Mouse (Mus musculus) intestine, postnatal 0 days (tissue): ENCODE measurements around the gene Lbh. TPM values are rescaled to one million over a fixed set of nuclear protein-coding genes. Genes with fewer than 3 reads are reported as not detected.

Experiments used
- ATAC-seq: fragments of 200-750 bp; cut with Nextera tagmentation; 2 replicates; pipeline ENCODE4 v1.8.0; 2017; ENCODE audit warnings: mild to moderate bottlenecking, moderate TSS enrichment, moderate library complexity
- H3K27ac ChIP-seq: fragments of 300-500 bp; sonication (generic); 2 replicates; pipeline ENCODE4 v1.5.1; 2014; ENCODE audit warnings: mild to moderate bottlenecking, low read depth, low read length, moderate library complexity
- H3K27me3 ChIP-seq: fragments of 300-500 bp; sonication (generic); replicated peaks from 2 replicates; pipeline ENCODE4 v1.6.1; 2014; ENCODE audit warnings: low read length, mixed read lengths; ENCODE audit not compliant: control insufficient read depth, insufficient read depth
- H3K36me3 ChIP-seq: fragments of 300-500 bp; sonication (generic); 2 replicates; pipeline ENCODE4 v1.6.1; 2014; ENCODE audit warnings: mild to moderate bottlenecking, moderate library complexity; ENCODE audit not compliant: control insufficient read depth, insufficient read depth
- H3K4me1 ChIP-seq: fragments of 300-500 bp; sonication (generic); replicated peaks from 2 replicates; pipeline ENCODE4 v1.6.1; 2014; ENCODE audit warnings: antibody characterized with exemption, low read length, mixed read lengths; ENCODE audit not compliant: control insufficient read depth, insufficient read depth
- H3K4me2 ChIP-seq: fragments of 300-500 bp; sonication (generic); replicated peaks from 2 replicates; pipeline ENCODE4 v1.6.1; 2014; ENCODE audit warnings: low read depth, mild to moderate bottlenecking, moderate library complexity
- H3K4me3 ChIP-seq: fragments of 300-500 bp; sonication (generic); 2 replicates; pipeline ENCODE4 v1.5.1; 2014; ENCODE audit warnings: low read depth, low read length
- H3K9ac ChIP-seq: fragments of 300-500 bp; sonication (generic); 2 replicates; pipeline ENCODE4 v1.6.1; 2014; ENCODE audit warnings: mild to moderate bottlenecking, low read depth, low read length
- H3K9me3 ChIP-seq: fragments of 300-500 bp; sonication (generic); 2 replicates; pipeline ENCODE4 v1.6.1; 2016; ENCODE audit warnings: mixed run types; ENCODE audit not compliant: control insufficient read depth
- CTCF ChIP-seq: sonication (generic); IDR thresholded peaks from 2 replicates; pipeline ENCODE4 v1.5.1; 2016; ENCODE audit warnings: low read depth, mild to moderate bottlenecking, control low read depth, antibody characterized with exemption, moderate library complexity
- WGBS: fragments of 180-500 bp; shearing (Covaris S2); extraction: QIAGEN DNeasy Blood & Tissue Kit; methylation state at CpG from one replicate; pipeline ENCODE4 v1.1.7; 2014; 5-methylcytosine and 5-hydroxymethylcytosine counted together
- polyA plus RNA-seq: library from polyadenylated mRNA; unstranded; fragments of >200 nt; fragmentation: Nextera tagmentation; extraction: Ambion mirVana; gene quantifications from 2 replicates; pipeline ENCODE4 v1.2.1, GENCODE M21; 2015

Gene Lbh
- polyA plus RNA-seq, 1 experiment from 2014 or later = 11.1 TPM

DNA sequence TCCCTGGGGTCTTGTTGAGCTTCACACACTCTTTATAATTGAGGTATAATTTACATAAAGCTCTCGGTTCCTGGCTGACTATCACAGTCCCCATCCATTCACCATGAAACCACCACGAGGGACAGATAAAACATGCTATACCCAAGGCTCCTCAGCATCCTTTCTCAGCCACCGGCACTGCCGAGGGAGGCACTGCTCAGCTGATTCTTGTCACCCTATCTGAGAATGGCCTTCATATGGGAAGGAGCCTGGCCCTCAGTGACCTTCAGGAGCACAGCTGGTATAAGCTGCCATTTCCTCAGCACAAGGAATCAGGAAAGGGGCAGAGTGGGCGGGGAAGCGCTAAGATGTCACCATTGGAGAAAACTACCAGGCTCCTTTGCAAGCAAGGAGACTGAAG, 33.2 kb downstream of the Lbh start:
- Histone ChIP-seq H3K27me3 (no peaks in the 10 kb centered on the region), H3K4me2 (no peak overlapping the region)
- ATAC-seq = no peak

DNA sequence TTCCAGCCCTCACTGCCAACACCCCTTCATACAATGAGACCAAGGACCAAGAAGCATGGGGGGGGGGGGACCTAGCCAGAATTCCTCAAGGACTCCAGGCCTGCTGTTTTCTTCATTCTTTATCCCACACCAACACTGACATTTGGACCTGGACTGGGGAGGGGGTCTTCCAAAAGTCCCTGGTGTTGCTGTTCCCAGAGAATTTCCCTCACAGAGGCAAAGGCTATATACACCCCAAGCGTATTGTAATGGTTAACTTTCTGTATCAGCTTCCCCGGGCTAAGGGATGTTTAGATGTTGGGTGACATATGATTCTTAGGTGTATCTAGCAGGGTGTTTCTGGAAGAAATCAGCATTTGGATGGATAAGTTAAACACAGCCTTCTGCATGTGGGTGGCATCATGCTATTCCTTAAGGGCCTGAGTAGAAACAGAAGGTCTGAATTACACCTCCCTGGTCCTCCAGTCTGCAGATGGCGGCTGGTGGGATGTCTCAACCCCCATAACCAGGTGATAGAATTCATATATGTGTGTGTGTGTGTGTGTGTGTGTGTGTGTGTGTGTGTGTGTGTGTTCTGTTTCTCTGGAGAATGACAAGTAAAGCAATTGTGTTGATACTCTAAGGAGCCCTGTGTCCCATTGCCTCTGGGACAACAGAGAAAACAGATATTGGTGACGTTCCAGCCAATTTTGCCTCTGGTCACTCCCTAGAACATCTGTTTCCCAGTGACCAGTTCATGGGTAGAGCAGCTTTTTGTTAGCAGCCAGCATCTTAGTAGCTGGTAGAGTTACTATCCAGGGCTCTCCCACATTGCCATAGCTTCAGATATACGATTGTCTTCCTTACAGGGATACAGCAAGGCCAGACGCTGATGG, 35.9 kb downstream of the Lbh start:
- no peak for ATAC-seq
- 79% methylated on average over 6 of the region's 6 CpGs for WGBS

More for the DNA sequence above, 33.2 kb downstream of the Lbh start:
- no peak overlapping the region for H3K4me3 ChIP-seq
- H3K9ac ChIP-seq = no peak overlapping the region
- H3K4me1 ChIP-seq = 0 out of 2 replicates have a peak, but pooled peaks cover 3% of the 10 kb centered on the region
- no peaks in the 10 kb centered on the region for H3K36me3 ChIP-seq
- no peaks in the 10 kb centered on the region for H3K9me3 ChIP-seq
- no peak overlapping the region for H3K27ac ChIP-seq
- TF ChIP-seq CTCF = no peak
- 78% methylated on average over 6 of the region's 6 CpGs for WGBS

DNA sequence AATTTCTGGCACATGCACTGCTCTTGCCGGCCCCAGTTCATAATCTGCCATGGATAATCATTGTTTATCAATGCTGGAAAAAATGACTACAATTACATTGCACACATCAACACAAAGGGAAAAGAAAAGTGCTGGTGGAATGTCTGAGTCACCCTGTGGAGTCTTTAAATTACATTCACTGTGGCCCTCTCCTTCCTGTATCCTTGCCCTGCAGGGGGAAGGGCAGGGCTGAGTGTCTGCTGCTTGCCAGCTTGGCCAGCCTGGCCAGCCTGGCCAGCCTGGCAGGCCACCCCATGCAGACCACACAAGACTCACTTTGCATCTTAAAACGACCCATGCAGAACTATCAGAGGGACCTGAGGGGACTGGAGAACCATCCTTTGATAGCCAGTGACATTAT, 37.4 kb downstream of the Lbh start:
- ATAC-seq = 0 out of 2 replicates have a peak, but pooled peaks have one; percentile 25
- WGBS = 42% methylated on average over 2 of the region's 2 CpGs
- Histone ChIP-seq H3K9me3 (no peaks in the 10 kb centered on the region), H3K4me3 (no peak overlapping the region), H3K4me1 (peaks cover 7% of the 10 kb centered on the region; the same call in 1 of the 2 replicates), H3K9ac (no peak overlapping the region), H3K4me2 (no peak overlapping the region), H3K27me3 (no peaks in the 10 kb centered on the region), H3K36me3 (no peaks in the 10 kb centered on the region), H3K27ac (no peak overlapping the region; the same call in 1 of the 2 replicates)
- TF ChIP-seq CTCF = no peak

More for the DNA sequence above, 35.9 kb downstream of the Lbh start:
- Histone ChIP-seq H3K27me3 (no peaks in the 10 kb centered on the region), H3K9ac (no peak overlapping the region), H3K27ac (no peak overlapping the region), H3K4me1 (peaks cover 7% of the 10 kb centered on the region; the same call in 1 of the 2 replicates), H3K9me3 (no peaks in the 10 kb centered on the region), H3K4me3 (no peak overlapping the region), H3K4me2 (no peak overlapping the region), H3K36me3 (no peaks in the 10 kb centered on the region)
- TF ChIP-seq CTCF = no peak

DNA sequence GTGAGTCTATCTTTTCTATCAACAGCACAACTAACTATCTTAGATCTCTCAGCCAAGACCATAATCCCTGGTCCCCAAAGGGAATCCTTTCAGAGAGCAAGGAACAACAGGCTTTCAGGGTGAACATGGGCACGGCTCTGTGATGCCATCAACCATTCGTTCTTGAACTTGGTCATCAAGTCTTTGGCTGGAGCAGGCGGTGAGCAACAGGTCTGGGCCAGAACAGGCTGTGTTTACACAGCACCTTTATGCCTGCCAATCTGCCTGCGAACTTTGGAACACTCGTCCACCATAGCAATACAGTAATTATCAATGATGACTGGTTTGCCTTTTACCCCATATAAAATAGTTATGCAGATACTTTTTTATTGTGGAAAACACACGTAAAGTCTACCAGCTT, 38.9 kb downstream of the Lbh start:
- Histone ChIP-seq H3K27me3 (no peaks in the 10 kb centered on the region), H3K27ac (peak overlapping the region; percentile 50; the same call in 1 of the 2 replicates), H3K9me3 (no peaks in the 10 kb centered on the region), H3K4me1 (peaks cover 7% of the 10 kb centered on the region; the same call in 1 of the 2 replicates), H3K9ac (no peak overlapping the region), H3K36me3 (no peaks in the 10 kb centered on the region), H3K4me3 (no peak overlapping the region), H3K4me2 (no peak overlapping the region)
- no peak for TF ChIP-seq CTCF
- ATAC-seq = peak; percentile 92
- WGBS = 39% methylated on average over 6 of the region's 6 CpGs

DNA sequence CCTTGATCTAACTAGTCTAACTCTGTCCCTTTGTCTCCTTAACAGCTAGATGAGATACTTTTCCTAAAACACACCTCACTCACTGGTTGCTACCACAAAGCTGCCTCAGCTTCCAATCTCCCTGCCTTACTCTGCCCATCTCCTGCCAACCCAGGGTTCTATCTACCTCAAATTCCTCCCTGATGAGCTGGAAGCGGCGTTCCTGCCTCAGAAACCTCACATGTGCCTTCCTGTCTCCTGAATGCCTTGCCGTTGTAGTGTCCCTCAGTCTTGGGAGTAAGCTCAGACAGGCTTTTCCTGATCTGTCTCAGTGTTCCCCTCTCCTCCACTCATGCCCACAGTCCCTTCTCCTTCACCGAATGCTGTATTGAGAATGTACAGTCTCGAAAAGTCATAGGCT, 40.8 kb downstream of the Lbh start:
- 87% methylated on average over 5 of the region's 5 CpGs for WGBS
- Histone ChIP-seq H3K4me1 (peaks cover 7% of the 10 kb centered on the region; the same call in 1 of the 2 replicates), H3K36me3 (no peaks in the 10 kb centered on the region), H3K27me3 (no peaks in the 10 kb centered on the region), H3K27ac (no peak overlapping the region), H3K9me3 (no peaks in the 10 kb centered on the region), H3K4me2 (no peak overlapping the region), H3K4me3 (no peak overlapping the region), H3K9ac (no peak overlapping the region)
- no peak for TF ChIP-seq CTCF
- ATAC-seq = no peak

DNA sequence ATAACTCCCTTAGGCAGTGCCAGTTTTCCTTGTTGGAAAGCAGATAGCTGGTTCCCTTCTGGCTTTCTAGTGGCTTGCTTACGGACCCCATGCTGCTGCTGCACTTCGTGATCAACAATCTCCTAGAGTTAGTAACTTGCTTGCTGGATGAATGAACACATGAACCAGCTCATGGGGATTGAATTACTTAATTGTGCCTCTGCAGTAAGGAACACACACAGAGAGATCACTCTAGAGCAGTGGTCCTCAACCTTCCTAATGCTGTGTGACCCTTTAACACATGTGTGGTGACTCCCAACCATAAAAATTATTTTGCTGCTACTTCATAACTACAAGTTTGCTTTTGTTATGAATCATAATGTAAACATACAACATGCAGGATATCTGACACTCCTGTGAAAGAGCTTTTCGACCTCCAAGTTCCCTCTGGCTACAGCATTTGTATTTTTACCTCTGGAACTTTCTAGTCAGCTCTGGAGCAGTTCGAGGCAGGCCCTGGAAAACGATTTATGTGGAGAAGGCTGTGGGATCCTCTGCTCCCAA, 41.5 kb downstream of the Lbh start:
- Histone ChIP-seq H3K36me3 (no peaks in the 10 kb centered on the region), H3K27me3 (no peaks in the 10 kb centered on the region), H3K27ac (no peak overlapping the region), H3K4me3 (no peak overlapping the region), H3K4me2 (no peak overlapping the region), H3K9me3 (no peaks in the 10 kb centered on the region), H3K9ac (no peak overlapping the region), H3K4me1 (peaks cover 7% of the 10 kb centered on the region; the same call in 1 of the 2 replicates)
- no peak for TF ChIP-seq CTCF
- 65% methylated on average over 5 of the region's 5 CpGs for WGBS
- ATAC-seq = no peak
